31 mouse cellular contexts compared by ENCODE assay signal in genomic region chr13:34256676-34257075, GRCm38 (mm10).
A peak's percentile ranks its signal among the peaks of the same experiment; 100 is the strongest.
DNase-seq lines count a peak whose midpoint lies in the region; ATAC-seq and TF ChIP-seq lines count a peak whose summit lies in the region.
"Had no signal": no experiment of that assay in that cellular context is flagged by ENCODE, and none has a peak within 500 bp of the region (broad histone marks: within the 10 kb centered on the region; RNA-seq: fewer than 3 reads in every experiment).

No protein-coding gene starts in this region.

- no peak overlapping the region for H3K4me3 ChIP-seq in liver, adult 2 months (ENCODE audit: insufficient read depth, low read depth, low read length)
- no peak overlapping the region for H3K4me3 ChIP-seq in liver, embryonic 12.5 days
- H3K4me3 ChIP-seq in kidney, adult 2 months (ENCODE audit: insufficient read depth, low read depth, low read length): no peak overlapping the region
- no peak overlapping the region for H3K4me3 ChIP-seq in kidney, postnatal 0 days (replicated peaks; ENCODE audit: low read depth, low read length)
- no peak overlapping the region for H3K4me3 ChIP-seq in hindbrain, embryonic 13.5 days
- H3K4me3 ChIP-seq: embryonic facial prominence, embryonic 13.5 days; erythroblast, embryonic 14.5 days; forebrain, embryonic 12.5 days; heart, embryonic 13.5 days; hindbrain, embryonic 12.5 days; limb, embryonic 12.5 days; myocyte; neural tube, embryonic 13.5 days had no signal

- no peak for TF ChIP-seq CTCF in liver, adult 2 months (IDR thresholded peaks at IDR 0.05; ENCODE audit: low read depth, low read length)
- TF ChIP-seq CTCF in kidney, adult 2 months (conservative IDR thresholded peaks at IDR 0.05; ENCODE audit: insufficient read depth, insufficient read length, low read depth, low read length): no peak
- TF ChIP-seq CTCF in kidney, postnatal 0 days (IDR thresholded peaks at IDR 0.05; ENCODE audit: low read depth): no peak

- H3K9me3 ChIP-seq in liver, embryonic 12.5 days (replicated peaks): no peaks in the 10 kb centered on the region
- no peaks in the 10 kb centered on the region for H3K9me3 ChIP-seq in kidney, postnatal 0 days (replicated peaks; ENCODE audit: low read length)
- no peaks in the 10 kb centered on the region for H3K9me3 ChIP-seq in hindbrain, embryonic 13.5 days
- H3K9me3 ChIP-seq: embryonic facial prominence, embryonic 13.5 days; forebrain, embryonic 12.5 days; G1E; heart, embryonic 13.5 days; hindbrain, embryonic 12.5 days; limb, embryonic 12.5 days; neural tube, embryonic 13.5 days had no signal

- no peak for TF ChIP-seq POLR2A in liver, adult 2 months (IDR thresholded peaks at IDR 0.05; ENCODE audit: extremely low read depth, insufficient read depth, low read length)
- no peak for TF ChIP-seq POLR2A in kidney, adult 2 months (IDR thresholded peaks at IDR 0.05; ENCODE audit: low read depth, low read length)

- no peaks in the 10 kb centered on the region for H3K27me3 ChIP-seq in liver, adult 2 months (ENCODE audit: control insufficient read depth, insufficient read depth, low read length)
- H3K27me3 ChIP-seq in liver, embryonic 12.5 days (replicated peaks): no peaks in the 10 kb centered on the region
- no peaks in the 10 kb centered on the region for H3K27me3 ChIP-seq in kidney, adult 2 months (replicated peaks; ENCODE audit: control insufficient read depth, insufficient read depth, low read length)
- H3K27me3 ChIP-seq in kidney, postnatal 0 days (ENCODE audit: insufficient read depth, low read length): no peaks in the 10 kb centered on the region
- no peaks in the 10 kb centered on the region for H3K27me3 ChIP-seq in hindbrain, embryonic 13.5 days
- H3K27me3 ChIP-seq: CH12.LX; embryonic facial prominence, embryonic 13.5 days; forebrain, embryonic 12.5 days; heart, embryonic 13.5 days; hindbrain, embryonic 12.5 days; limb, embryonic 12.5 days; neural tube, embryonic 13.5 days had no signal

- no peak overlapping the region for H3K4me2 ChIP-seq in liver, embryonic 12.5 days
- no peak overlapping the region for H3K4me2 ChIP-seq in kidney, postnatal 0 days (ENCODE audit: low read length)
- H3K4me2 ChIP-seq in hindbrain, embryonic 13.5 days: no peak overlapping the region
- H3K4me2 ChIP-seq: embryonic facial prominence, embryonic 13.5 days; forebrain, embryonic 12.5 days; heart, embryonic 13.5 days; hindbrain, embryonic 12.5 days; limb, embryonic 12.5 days; neural tube, embryonic 13.5 days had no signal

- peak; percentile 91 for DNase-seq in liver, adult 2 months (ENCODE audit: extremely low read depth, low read depth, low spot score)
- peak; percentile 90 for DNase-seq in kidney, adult 2 months
- no peak for DNase-seq in kidney, postnatal 0 days (ENCODE audit: low spot score)
- DNase-seq in yolk sac, embryonic 10.5 days (ENCODE audit: low spot score): peak; percentile 63
- DNase-seq in heart, postnatal 36 days: no peak
- DNase-seq: adrenal gland, adult 2 months; B cell, adult 2 months; cerebellum, adult 11 months; cerebellum, postnatal 10 days; embryo, embryonic 11 days; gastrocnemius, postnatal 25 days; heart, adult 18-20 months; heart, postnatal 14 days; lung, adult 18-20 months; lung, postnatal 10 days; midbrain, embryonic 14.5 days; retina, postnatal 1 day; right cerebral cortex, postnatal 25 days; spleen, adult 18-20 months had no signal

- H3K36me3 ChIP-seq in liver, adult 2 months (ENCODE audit: control insufficient read depth, insufficient read depth, low read length): no peaks in the 10 kb centered on the region
- peaks cover 66% of the 10 kb centered on the region for H3K36me3 ChIP-seq in liver, embryonic 12.5 days
- no peaks in the 10 kb centered on the region for H3K36me3 ChIP-seq in kidney, adult 2 months (ENCODE audit: control insufficient read depth, insufficient read depth, low read length)
- H3K36me3 ChIP-seq in kidney, postnatal 0 days (ENCODE audit: insufficient read depth, low read length): no peaks in the 10 kb centered on the region
- peaks cover 4% of the 10 kb centered on the region; the same call in 1 of the 2 replicates for H3K36me3 ChIP-seq in hindbrain, embryonic 13.5 days
- H3K36me3 ChIP-seq: embryonic facial prominence, embryonic 13.5 days; heart, embryonic 13.5 days; hindbrain, embryonic 12.5 days; limb, embryonic 12.5 days; neural tube, embryonic 13.5 days had no signal

- H3K9ac ChIP-seq in liver, adult 2 months (ENCODE audit: low read depth, low read length): no peak overlapping the region
- H3K9ac ChIP-seq in liver, embryonic 12.5 days: no peak overlapping the region
- H3K9ac ChIP-seq in kidney, postnatal 0 days (ENCODE audit: low read depth, low read length): no peak overlapping the region
- H3K9ac ChIP-seq in hindbrain, embryonic 13.5 days: no peak overlapping the region
- H3K9ac ChIP-seq: embryonic facial prominence, embryonic 13.5 days; forebrain, embryonic 12.5 days; heart, embryonic 13.5 days; hindbrain, embryonic 12.5 days; limb, embryonic 12.5 days; neural tube, embryonic 13.5 days had no signal

- 10% methylated on average over 2 of the region's 2 CpGs for WGBS in liver, adult 2 months
- 84% methylated on average over 2 of the region's 2 CpGs for WGBS in liver, embryonic 12.5 days (ENCODE audit: insufficient replicate concordance)
- 53% methylated on average over 2 of the region's 2 CpGs for WGBS in kidney, adult 2 months
- 92% methylated on average over 2 of the region's 2 CpGs for WGBS in kidney, postnatal 0 days
- WGBS in hindbrain, embryonic 13.5 days: 93% methylated on average over 2 of the region's 2 CpGs

- peak overlapping the region; percentile 59 for H3K27ac ChIP-seq in liver, adult 2 months (replicated peaks; ENCODE audit: insufficient read depth, low read depth, low read length)
- H3K27ac ChIP-seq in liver, embryonic 12.5 days: no peak overlapping the region
- H3K27ac ChIP-seq in kidney, adult 2 months (ENCODE audit: insufficient read depth, low read depth, low read length): peak overlapping the region; percentile 71; the same call in 1 of the 2 replicates
- no peak overlapping the region for H3K27ac ChIP-seq in kidney, postnatal 0 days
- no peak overlapping the region for H3K27ac ChIP-seq in hindbrain, embryonic 13.5 days
- H3K27ac ChIP-seq: embryonic facial prominence, embryonic 13.5 days; forebrain, embryonic 12.5 days; heart, embryonic 13.5 days; hindbrain, embryonic 12.5 days; limb, embryonic 12.5 days; neural tube, embryonic 13.5 days had no signal

- intact Hi-C loops in heart, postnatal 36 days (cut with DNase I): no loop called here

- H3K4me1 ChIP-seq in liver, adult 2 months (ENCODE audit: control insufficient read depth, insufficient read depth, low read length): peaks cover 24% of the 10 kb centered on the region
- H3K4me1 ChIP-seq in liver, embryonic 12.5 days: peaks cover 85% of the 10 kb centered on the region
- peaks cover 22% of the 10 kb centered on the region; the same call in 1 of the 2 replicates for H3K4me1 ChIP-seq in kidney, adult 2 months (ENCODE audit: control insufficient read depth, insufficient read depth, low read length)
- peaks cover 11% of the 10 kb centered on the region for H3K4me1 ChIP-seq in kidney, postnatal 0 days (replicated peaks; ENCODE audit: insufficient read depth, low read length)
- peaks cover 14% of the 10 kb centered on the region for H3K4me1 ChIP-seq in hindbrain, embryonic 13.5 days (replicated peaks)

- H3K79me2 ChIP-seq in liver, adult 2 months (ENCODE audit: control insufficient read depth, insufficient read depth, low read length): peaks cover 10% of the 10 kb centered on the region; the same call in 1 of the 2 replicates

- ATAC-seq in liver, embryonic 12.5 days: no peak
- peak; percentile 59 for ATAC-seq in kidney, postnatal 0 days (replicated peaks; ENCODE audit: low FRiP score, low read depth)
- no peak for ATAC-seq in hindbrain, embryonic 13.5 days (ENCODE audit: low FRiP score)

Comparison
In these comparisons a context has a peak if more than half of its experiments do, and no peak if none do; other contexts are left out.
1. DNase-seq: peak in liver, adult 2 months (single experiment), kidney, adult 2 months (single experiment) and yolk sac, embryonic 10.5 days (single experiment); none in kidney, postnatal 0 days (single experiment) and heart, postnatal 36 days (0 of 2).
2. H3K27ac ChIP-seq: peak in liver, adult 2 months (single experiment) and kidney, adult 2 months (single experiment); none in liver, embryonic 12.5 days (single experiment), kidney, postnatal 0 days (single experiment) and hindbrain, embryonic 13.5 days (single experiment).